Mouse (Mus musculus) heart, postnatal 25 days (tissue): Measurements from ENCODE around the gene Ngef. TPM values are rescaled to one million over a fixed set of nuclear protein-coding genes. Genes with fewer than 3 reads are reported as not detected.
"Not testable (repeated sequence)": the region's sequence is repeated elsewhere in the genome, so short reads cannot be mapped to it uniquely, and the experiment has no call there.

ENCODE experiments used
- DNase-seq: peaks from one replicate; pipeline ENCODE4 v3.0.0; 2022; ENCODE audit warnings: low spot score
- intact Hi-C: fragments of 180-260 bp; cut with DNase I; formaldehyde crosslinking; loops from one replicate; pipeline ENCODE4 v1.15.1; 2025
- total RNA-seq, 2 experiments: library from RNA; stranded (reverse); gene quantifications; 2 replicates each; pipeline ENCODE4 v1.2.3; 2021

Gene Ngef
- total RNA-seq, 2 experiments from 2014 or later = 0.36 to 0.49 TPM

DNA sequence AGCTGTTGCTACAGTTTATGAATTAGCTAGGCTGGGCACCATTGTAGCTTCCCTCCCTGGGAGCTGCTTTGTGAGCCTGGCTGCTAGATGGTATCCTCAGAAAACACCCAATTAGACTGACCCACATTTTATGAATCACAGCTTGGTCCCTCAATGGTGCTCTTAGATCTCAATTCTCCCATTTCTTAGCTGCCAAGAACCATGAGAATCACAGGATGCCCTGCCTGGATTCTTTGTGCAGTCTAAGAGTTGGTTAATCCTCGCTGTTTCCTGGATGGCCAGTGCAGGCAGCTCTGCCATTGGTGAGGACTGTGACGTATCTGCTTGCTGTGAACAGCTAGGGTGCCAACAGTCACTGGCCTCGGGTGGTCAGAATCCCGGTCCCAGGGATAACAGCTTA, 80.1 kb downstream of the Ngef start:
- DNase-seq = no peak
- intact Hi-C loops = no loop called here

DNA sequence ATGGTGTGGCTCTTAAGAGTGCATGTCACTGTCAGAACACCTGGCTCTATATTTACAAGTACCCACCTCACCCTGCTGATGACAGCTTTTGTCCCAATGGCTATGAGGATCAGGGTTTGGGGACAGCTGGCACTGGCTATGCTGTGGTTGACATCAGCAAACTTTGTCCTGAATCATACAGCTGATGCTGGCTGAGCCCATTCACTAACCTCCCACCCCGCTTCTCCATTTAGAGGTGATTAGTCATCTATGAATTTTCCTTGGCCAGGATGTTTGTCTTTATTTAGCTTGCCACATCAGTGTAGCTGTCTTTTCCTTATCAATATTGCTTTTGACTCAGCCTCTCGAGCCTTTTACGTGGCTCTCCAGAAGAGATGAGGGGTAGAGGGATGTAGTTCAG, 81.4 kb downstream of the Ngef start:
- intact Hi-C loops = no loop called here
- DNase-seq = no peak

DNA sequence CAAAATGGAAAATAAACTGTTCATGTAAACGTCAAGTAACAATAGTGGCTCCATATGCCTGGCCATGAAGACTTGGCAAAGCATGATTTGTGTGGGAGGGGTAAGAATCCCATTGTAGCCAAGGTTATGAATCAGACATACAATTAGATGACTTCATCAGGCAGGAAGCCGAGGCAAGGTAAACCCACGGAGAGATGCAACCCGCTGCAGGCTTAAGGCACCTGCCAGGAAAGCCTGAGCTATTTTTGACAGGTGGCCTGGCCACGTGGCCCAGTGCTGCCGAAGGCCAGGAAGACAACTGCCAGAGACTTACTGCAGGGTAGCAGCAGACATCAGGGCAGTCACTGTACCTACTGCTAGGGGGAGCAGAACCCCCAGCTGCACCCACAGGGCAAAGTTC, 87.3 kb downstream of the Ngef start:
- no peak for DNase-seq
- intact Hi-C loops = no loop called here

DNA sequence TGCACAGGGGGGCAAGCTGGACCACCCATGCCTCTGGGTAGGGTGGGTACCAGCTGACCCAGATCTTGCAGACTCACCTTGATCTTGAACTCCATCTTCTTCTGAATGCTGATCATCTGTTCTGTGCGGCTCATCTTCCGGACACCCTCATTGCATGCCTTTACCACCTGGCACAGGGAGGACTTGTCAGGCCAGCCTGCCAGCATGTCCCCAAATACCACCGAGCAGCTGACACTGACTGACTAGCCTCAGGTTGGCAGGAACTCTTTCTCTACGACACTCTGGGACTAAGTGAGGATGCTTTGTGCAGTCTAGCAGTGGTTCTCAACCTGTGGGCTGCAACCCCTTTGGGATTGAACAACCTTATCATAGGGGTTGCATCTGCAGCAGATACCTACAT, 91.1 kb downstream of the Ngef start:
- DNase-seq = no peak
- intact Hi-C loops = no loop called here

DNA sequence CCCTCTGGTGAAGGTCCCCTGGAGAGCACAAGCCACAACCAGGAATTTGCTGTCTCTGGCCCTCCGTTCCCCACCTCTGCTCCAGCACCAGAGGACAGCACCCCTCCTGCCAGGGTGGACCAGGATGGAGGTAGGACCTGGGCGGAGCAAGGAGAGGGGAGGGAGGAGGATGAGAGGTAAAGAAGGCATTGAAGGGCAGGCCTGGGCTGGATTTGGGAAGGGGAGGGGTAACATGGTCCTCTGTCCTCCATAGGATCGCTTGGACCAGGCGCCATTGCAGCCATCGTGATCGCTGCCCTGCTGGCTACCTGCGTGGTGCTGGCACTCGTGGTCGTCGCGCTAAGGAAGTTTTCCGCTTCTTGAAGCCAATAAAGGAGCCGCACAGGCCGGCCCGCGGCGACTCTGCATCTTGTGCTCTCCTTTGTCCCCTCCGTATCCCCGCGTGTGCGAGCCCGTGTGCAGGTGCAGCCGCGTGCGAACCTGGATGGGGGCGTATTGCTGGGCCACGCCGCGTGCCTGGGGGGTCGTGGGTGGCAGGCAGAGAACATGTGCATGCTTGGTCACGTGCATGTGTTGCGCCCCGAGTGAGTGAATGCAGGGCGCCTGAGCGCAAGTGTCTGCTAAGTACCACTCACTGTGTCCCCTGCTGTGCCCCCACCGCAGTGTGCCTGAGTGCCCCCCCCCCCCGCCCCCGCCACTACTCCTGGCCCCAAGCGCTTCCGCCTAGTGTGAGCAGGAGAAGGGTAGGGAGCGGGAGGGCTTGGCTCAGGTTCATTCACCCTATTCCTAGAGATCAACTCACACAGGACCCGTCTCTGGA, 98.4 kb downstream of the Ngef start:
- intact Hi-C loops = no loop called here
- no peak for DNase-seq

DNA sequence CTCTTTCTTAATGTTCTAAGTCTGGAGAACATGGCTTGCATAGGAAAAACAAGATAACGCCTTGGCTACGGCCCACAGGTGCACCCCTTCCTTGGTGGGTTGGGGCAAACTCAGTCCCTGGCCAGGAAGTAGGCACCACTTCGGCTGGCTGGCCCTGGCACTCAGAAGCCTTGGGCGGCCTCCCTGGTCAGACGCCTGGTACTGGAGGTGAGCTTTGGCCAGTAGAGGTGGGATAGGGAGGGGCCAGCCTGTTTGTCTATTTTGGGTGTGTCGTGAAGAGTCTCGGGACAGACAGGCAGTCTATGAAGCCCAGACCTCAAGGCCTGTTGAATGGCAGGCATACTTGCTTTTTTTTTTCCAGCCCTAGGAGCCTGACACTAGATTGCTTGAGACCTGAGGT, 101.1 kb downstream of the Ngef start:
- intact Hi-C loops = no loop called here
- no peak for DNase-seq

DNA sequence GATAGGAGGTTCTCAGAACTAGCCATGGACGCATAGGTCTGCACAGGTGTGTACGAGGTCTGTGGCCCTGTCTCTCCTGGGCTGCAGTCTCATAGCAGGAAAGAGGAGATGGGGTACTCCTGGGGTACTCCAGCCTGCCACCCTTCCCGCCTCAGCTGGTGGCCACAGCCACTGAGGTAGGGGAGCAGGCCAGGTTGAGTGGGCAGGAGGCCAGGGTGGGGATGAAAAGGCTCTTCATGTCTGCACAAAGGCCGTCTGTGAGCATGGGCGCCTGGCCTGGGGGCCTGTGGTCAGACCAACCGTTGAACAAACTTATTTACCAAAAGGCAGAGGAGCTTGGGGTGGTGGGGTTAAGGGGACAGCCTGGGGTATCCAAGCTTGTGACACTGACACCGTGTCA, 101.8 kb downstream of the Ngef start:
- intact Hi-C loops = no loop called here
- no peak for DNase-seq

DNA sequence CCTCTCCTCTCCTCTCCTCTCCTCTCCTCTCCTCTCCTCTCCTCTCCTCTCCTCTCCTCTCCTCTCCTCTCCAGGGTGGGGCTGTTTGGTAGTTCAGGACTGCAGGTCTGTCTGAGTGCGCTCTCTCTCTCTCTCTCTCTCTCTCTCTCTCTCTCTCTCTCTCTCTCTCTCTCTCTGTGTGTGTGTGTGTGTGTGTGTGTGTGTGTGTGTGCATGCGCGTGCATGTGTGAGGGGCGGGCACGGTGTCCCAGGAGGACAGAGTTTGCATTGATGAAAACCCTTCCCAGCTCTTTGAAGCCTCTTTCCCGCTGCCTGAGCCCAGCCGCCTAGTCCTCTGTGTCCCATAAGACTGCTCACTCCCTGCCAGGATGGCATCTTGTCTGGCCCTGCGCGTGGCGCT, 103.7 kb downstream of the Ngef start, which contains the start of gene Snorc:
TSS of gene Snorc (plus strand) at position 301 of the 400 bp plus-strand sequence.
- intact Hi-C loops = loop anchor here (5.0 kb wide), 2 partner anchors 137 to 252 kb away; no protein-coding TSS in a partner anchor

DNA sequence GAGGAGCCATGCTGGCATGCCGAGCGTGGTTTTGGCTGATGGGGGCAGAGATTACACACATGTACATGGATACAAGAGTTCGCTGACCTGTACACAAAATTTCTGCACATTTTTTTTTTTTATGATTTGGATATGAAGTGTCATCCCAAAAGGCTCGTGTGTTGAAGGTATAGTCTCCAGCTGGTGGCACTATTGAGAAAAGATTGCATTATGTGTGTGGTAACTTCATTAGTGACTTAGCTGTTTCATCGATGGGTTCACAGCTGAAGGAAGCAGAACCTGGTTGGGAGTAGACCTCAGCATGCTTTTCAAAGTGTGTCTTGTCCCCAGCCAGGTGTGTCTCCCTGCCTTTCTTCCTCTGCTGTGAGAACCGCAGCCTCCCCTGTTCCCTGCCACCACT, 105.3 kb downstream of the Ngef start:
- DNase-seq = no peak

More for the DNA sequence above, 103.7 kb downstream of the Ngef start, which contains the start of gene Snorc:
- not testable (repeated sequence) for DNase-seq

DNA sequence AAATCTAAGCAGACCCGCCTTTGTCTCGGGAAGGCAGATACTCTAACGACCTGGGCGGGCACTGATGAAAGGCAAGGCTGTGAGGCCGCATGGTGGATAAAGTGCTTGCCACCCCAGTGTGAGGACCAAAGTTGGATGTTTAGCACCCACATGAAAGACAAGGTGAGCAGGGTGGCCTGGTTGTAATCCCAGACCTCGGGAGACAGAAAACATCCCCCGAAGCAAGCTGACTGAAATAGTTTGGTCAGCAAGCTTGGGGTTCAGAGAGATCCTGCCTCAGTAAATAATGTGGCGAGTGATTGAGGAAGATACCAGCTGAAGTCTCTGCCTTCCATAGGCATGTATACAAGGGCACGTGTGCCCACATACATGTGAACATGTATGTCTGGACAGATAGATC, 106.2 kb downstream of the Ngef start:
- DNase-seq = no peak
- intact Hi-C loops = loop anchor here (5.0 kb wide), 2 partner anchors 140 to 255 kb away; no protein-coding TSS in a partner anchor

More for the DNA sequence above, 105.3 kb downstream of the Ngef start:
- intact Hi-C loops = loop anchor here (5.0 kb wide), 2 partner anchors 139 to 254 kb away; no protein-coding TSS in a partner anchor

DNA sequence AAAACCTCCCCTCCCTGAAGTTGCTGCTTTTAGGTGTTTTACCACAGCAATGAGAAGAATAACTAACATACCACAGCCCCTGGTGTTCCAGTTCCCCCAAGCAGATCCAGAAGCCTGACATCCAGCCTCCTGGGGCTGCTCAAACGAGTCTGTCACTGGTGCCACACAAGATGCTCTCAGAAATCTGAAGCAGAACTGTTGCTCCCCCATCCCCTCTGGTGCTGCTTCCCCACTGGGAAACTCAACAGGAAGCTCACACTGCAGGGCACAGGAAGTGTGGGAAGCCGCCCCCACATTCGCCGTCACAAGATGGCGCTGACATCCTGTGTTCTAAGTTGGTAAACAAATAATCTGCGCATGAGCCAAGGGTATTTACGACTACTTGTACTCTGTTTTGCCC, 113.8 kb downstream of the Ngef start:
- intact Hi-C loops, DNase-seq: not testable (repeated sequence)

DNA sequence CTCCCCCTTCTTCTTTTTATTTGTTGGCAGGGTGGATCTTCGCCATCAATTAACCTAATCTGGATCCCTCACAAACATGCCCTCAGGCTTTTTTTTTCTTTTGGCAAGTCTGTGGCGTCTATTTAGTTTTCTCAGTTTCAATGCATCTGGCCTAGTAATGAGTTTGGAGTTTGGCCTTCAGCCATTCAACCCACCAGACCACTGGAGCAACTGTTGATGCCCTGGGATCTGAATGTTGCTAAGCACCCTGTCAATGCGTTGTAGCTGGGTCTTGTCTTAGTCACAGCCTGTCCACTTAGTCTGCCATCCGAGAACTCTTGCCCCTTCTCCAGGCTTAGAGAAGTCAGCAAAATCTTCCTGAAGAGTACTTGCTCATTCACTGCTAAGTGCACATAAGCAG, 115.6 kb downstream of the Ngef start:
- no peak for DNase-seq
- intact Hi-C loops = no loop called here

DNA sequence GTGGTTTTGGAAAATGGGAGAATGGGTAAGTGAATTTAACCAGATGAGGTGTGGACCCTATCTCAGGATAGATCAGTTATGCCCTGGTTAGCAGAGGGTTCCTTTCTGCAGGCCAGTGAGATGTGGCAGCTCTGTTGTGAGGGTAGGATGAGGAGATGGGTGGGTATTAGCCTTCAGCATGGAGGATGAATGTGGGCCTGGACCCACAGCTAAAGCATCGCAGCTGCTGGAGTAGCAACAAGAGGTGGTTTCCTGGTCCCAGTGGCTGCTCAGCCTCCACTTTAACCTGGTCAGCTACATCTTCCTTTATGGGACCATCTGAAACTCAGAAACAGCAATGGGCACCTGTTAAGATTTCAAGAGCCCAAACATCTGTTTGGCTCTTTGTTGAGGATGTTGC, 117.2 kb downstream of the Ngef start:
- DNase-seq = no peak
- intact Hi-C loops = no loop called here

DNA sequence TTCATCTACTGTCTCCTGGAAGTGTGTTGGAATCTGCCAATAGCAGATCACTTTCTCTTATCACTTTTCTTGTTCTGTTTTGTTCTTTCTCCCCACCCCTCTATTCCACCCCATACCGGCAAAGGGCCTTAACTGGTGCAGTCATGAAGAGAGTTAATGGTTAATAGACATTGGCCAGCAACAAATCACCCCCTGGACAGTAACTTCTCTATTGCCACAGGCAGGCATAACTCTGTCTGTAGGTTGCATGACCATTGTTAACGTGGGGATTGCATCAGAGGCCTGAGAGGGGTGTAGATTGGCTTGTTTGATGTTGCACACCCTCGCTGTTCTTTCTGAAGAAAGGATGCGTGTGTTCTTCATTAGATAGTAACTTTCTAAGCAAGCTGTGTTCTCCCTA, 124.2 kb downstream of the Ngef start:
- intact Hi-C loops = loop anchor here (5.0 to 10.0 kb wide), 3 partner anchors 273 to 475 kb away; partner anchors contain the start of gene Atg16l1
- DNase-seq = no peak

DNA sequence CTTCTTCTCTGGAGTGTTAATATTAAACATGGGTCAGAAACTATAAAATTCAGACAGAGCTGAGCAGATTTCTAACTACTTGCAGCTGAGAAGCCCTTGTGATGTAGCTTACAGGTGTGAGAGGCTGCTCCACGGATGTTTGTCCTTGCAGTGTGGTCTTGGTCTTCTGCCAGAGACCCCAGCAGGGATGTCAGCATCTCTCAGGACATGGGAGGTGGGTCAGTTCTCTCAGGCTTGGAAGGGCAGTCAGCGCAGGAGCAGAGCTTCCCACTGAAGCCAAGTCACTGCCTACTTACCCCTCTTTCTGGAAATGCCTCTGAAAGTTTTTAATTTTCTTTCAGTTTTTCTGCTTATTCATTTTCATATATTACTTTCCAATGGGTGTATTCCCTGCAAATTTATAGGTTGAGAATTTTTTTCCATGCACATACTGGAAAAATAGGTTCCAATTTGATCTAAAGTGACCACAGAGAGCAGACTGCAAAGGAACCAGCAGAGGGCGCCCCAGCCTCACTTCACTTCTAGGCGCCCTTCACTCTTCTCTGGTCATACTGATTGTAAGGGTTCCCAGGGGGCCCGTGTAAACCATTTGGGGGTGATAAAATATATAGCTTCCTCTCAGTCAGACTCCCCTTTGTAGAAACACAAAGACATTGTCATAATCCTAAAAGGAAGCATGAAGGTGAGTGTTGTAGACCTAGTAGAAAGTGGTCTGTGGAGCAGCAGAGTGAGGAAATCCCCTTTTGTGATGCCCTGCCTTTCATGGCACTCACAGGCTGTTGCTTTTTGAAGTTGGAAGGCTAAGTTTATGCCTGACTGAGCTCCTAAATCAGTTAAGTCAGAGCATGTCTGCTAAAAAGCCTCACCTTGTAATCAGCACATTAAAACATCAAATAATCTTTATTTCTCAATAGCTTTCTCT, 126.2 kb downstream of the Ngef start:
- intact Hi-C loops = loop anchor here (5.0 to 10.0 kb wide), 3 partner anchors 275 to 477 kb away; partner anchors contain the start of gene Atg16l1
- DNase-seq = no peak

DNA sequence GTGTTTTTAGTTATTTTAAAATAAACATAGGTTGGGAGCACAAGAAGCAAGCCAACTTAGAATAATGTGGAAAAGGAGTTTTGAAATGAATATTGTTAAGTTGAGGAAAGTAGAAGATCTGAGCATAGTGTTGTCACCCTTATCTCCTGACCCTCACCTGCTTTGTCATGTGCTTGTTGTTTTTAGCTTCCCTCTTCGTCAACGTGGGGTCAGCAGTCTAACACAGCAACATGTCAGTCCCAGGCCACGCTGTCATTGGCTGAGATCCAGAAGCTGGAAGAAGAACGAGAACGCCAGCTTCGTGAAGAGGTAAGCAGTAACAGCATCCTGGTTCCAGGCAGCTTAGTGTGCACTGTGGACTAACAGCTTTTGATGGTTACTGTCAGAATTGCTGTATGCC, 137.1 kb downstream of the Ngef start:
- DNase-seq = no peak
- intact Hi-C loops = no loop called here

DNA sequence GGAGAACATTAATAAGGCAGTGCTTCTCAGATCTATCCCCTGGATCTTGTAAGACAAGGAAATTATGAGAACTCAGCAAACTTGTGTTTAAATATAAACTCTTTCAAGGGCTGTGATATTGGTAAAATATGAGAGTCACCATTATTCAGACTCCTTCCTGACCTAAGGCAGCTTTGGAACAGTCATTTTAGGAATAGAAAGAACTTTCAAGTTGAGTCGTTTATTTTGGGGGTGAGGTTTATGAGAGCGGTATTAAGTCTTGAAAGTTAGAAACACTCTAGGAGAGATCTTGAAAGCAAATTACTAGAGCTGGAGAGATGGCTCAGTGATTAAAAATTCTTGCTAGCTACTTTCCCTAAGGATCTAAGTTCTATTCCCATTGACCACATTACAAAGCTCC, 138.5 kb downstream of the Ngef start:
- no peak for DNase-seq
- intact Hi-C loops = no loop called here
